Mouse (Mus musculus) forebrain, embryonic 11.5 days (tissue): ENCODE measurements around the gene Rdh16f2. TPM values are rescaled to one million over a fixed set of nuclear protein-coding genes. Genes with fewer than 3 reads are reported as not detected.
"Not testable (repeated sequence)": the region's sequence is repeated elsewhere in the genome, so short reads cannot be mapped to it uniquely, and the experiment has no call there.

Source experiments
- ATAC-seq: fragments of 200-750 bp; cut with Nextera tagmentation; replicated peaks from 2 replicates; pipeline ENCODE4 v1.8.0; 2017; ENCODE audit warnings: moderate TSS enrichment; ENCODE audit not compliant: low FRiP score
- DNase-seq: peaks from one replicate; pipeline ENCODE4 v3.0.0-alpha.2; 2017; ENCODE audit warnings: low spot score
- H3K27ac ChIP-seq: fragments of 300-500 bp; sonication (generic); 2 replicates; pipeline ENCODE4 v1.5.1; 2014; ENCODE audit warnings: low read depth, low read length
- H3K27me3 ChIP-seq: fragments of 300-500 bp; sonication (generic); 2 replicates; pipeline ENCODE4 v1.6.1; 2014; ENCODE audit warnings: mild to moderate bottlenecking, low read length, mixed read lengths; ENCODE audit not compliant: control insufficient read depth, insufficient read depth
- H3K36me3 ChIP-seq: fragments of 300-500 bp; sonication (generic); 2 replicates; pipeline ENCODE4 v1.6.1; 2014; ENCODE audit warnings: mild to moderate bottlenecking, low read length, moderate library complexity, mixed read lengths; ENCODE audit not compliant: control insufficient read depth, insufficient read depth
- H3K4me1 ChIP-seq: fragments of 300-500 bp; sonication (generic); replicated peaks from 2 replicates; pipeline ENCODE4 v1.6.1; 2014; ENCODE audit warnings: low read length, mixed read lengths; ENCODE audit not compliant: control insufficient read depth, insufficient read depth
- H3K4me2 ChIP-seq: fragments of 300-500 bp; sonication (generic); 2 replicates; pipeline ENCODE4 v1.6.1; 2014; ENCODE audit warnings: low read depth, mild to moderate bottlenecking, low read length, moderate library complexity, mixed read lengths; ENCODE audit not compliant: severe bottlenecking
- H3K4me3 ChIP-seq: fragments of 300-500 bp; sonication (generic); 2 replicates; pipeline ENCODE4 v1.5.1; 2014; ENCODE audit warnings: low read depth, low read length
- H3K9ac ChIP-seq: fragments of 300-500 bp; sonication (generic); 2 replicates; pipeline ENCODE4 v1.6.1; 2014; ENCODE audit warnings: low read length
- H3K9me3 ChIP-seq: fragments of 300-500 bp; sonication (generic); 2 replicates; pipeline ENCODE4 v1.6.1; 2016; ENCODE audit warnings: low read length, mixed read lengths; ENCODE audit not compliant: control insufficient read depth
- WGBS: fragments of 180-500 bp; shearing (Covaris S2); extraction: QIAGEN DNeasy Blood & Tissue Kit; methylation state at CpG from one replicate; pipeline ENCODE4 v1.1.7; 2014; 5-methylcytosine and 5-hydroxymethylcytosine counted together
- polyA plus RNA-seq: library from polyadenylated mRNA; unstranded; fragments of >200 nt; fragmentation: Nextera tagmentation; extraction: Ambion mirVana; gene quantifications from 2 replicates; pipeline ENCODE4 v1.2.1, GENCODE M21; 2014

Gene Rdh16f2
- polyA plus RNA-seq: not detected in 2 replicates

GRCm38 (mm10) chr10:127866232-127866631 is at the start of gene Rdh16f2:
Gene Rdh16f2, plus strand, starts transcription at chr10:127866474.
- Histone ChIP-seq H3K9me3 (no peaks in the 10 kb centered on the region), H3K9ac (no peak within 1 kb of the TSS), H3K27ac (no peak within 1 kb of the TSS), H3K4me1 (no peaks in the 10 kb centered on the region), H3K4me2 (no peak within 1 kb of the TSS), H3K36me3 (no peaks in the 10 kb centered on the region), H3K27me3 (no peaks in the 10 kb centered on the region), H3K4me3 (no peak within 1 kb of the TSS)
- no peak for ATAC-seq
- 84% methylated on average over 3 of the region's 3 CpGs for WGBS
- no peak for DNase-seq

DNA sequence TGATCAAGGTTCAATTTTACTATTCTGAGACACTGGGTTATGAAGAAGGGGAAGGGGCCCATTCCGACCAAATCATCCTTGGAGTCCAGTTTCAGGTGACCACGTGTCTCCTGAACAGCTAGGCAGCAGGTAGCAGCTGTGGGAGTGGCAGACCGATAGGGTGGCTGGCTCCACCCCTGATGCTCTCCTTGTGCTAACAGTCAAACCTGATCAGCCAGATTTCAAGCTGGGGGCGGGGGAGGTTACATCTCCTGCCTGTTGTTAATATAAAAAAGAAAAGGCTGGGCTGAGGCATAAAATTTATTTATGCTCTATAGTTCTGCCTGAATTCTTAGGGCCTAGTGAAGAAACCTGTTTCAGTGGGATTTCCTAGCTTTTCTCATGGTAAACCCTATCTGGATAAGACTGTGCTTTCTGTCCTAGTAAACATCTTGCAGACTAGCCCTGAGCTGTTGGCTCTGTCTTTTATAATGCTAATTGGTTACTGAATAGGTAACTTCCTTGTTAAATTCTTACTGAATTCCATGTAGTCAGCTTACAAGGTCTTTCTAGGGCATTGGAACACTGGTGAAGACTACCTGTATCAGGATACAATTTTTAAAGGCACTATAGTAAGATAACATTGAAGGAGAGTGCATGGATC is 48.9 kb upstream of the Rdh16f2 start:
- ATAC-seq, H3K4me2 ChIP-seq, H3K27me3 ChIP-seq, H3K9me3 ChIP-seq, H3K4me3 ChIP-seq, H3K27ac ChIP-seq, H3K36me3 ChIP-seq, DNase-seq, H3K9ac ChIP-seq, H3K4me1 ChIP-seq: not testable (repeated sequence)
- 81% methylated on average over 4 of the region's 4 CpGs for WGBS

DNA sequence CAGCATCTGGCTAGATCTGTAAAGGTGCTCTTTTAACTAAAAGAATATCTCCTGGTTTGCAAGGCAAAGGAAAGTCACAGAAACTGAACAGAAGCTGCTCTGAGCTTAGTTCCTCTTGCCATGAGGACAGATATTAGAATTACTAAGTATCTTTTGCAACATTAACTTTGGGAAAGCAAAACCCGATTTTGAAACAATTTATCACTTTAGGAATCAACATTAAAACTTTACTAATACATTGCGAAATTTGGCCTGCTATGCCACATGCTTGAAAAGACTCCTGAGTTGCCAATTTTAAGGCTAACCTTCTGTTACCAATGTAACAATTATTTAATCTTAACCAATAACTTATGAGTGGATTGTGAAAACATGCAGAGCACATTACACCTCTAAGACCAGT is 44.5 kb upstream of the Rdh16f2 start:
- not testable (repeated sequence) for ATAC-seq, H3K9me3 ChIP-seq, H3K27me3 ChIP-seq

DNA sequence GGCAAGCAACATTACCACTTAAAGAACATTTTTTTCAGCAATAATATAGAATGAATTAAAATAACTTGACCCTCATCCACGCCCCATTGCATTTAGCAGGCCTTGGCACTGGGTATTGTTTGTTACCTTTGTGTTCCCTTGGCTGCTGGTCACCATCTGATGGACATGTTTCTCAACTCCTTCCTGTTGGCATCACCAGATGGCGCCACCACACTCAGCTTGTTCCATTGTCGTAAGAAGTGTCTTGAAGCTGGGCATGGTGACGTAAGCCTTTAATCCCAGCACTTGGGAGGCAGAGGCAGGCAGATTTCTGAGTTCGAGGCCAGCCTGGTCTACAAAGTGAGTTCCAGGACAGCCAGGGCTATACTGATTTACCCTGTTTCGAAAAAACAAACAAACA is 40.9 kb upstream of the Rdh16f2 start:
- no peak overlapping the region for H3K4me3 ChIP-seq
- no peak overlapping the region for H3K9ac ChIP-seq
- H3K4me2 ChIP-seq: no peak overlapping the region
- no peaks in the 10 kb centered on the region for H3K36me3 ChIP-seq
- no peaks in the 10 kb centered on the region for H3K9me3 ChIP-seq
- ATAC-seq (no peak), DNase-seq (no peak)
- no peaks in the 10 kb centered on the region for H3K4me1 ChIP-seq
- no peak overlapping the region for H3K27ac ChIP-seq
- 76% methylated on average over 6 of the region's 6 CpGs for WGBS
- no peaks in the 10 kb centered on the region for H3K27me3 ChIP-seq

More for the DNA sequence above, 44.5 kb upstream of the Rdh16f2 start:
- H3K4me1 ChIP-seq, DNase-seq, H3K9ac ChIP-seq, H3K4me3 ChIP-seq, H3K36me3 ChIP-seq, H3K27ac ChIP-seq, H3K4me2 ChIP-seq: not testable (repeated sequence)
- WGBS: 93% methylated on average over 2 of the region's 2 CpGs

GRCm38 (mm10) chr10:127829121-127829520 is 37.2 kb upstream of the Rdh16f2 start:
- no peak for ATAC-seq
- no peak overlapping the region for H3K4me3 ChIP-seq
- H3K27me3 ChIP-seq: no peaks in the 10 kb centered on the region
- no peaks in the 10 kb centered on the region for H3K4me1 ChIP-seq
- H3K27ac ChIP-seq: no peak overlapping the region
- H3K4me2 ChIP-seq: no peak overlapping the region
- no peak for DNase-seq
- 71% methylated on average over 3 of the region's 3 CpGs for WGBS
- H3K9me3 ChIP-seq: no peaks in the 10 kb centered on the region
- H3K9ac ChIP-seq: no peak overlapping the region
- no peaks in the 10 kb centered on the region for H3K36me3 ChIP-seq

DNA sequence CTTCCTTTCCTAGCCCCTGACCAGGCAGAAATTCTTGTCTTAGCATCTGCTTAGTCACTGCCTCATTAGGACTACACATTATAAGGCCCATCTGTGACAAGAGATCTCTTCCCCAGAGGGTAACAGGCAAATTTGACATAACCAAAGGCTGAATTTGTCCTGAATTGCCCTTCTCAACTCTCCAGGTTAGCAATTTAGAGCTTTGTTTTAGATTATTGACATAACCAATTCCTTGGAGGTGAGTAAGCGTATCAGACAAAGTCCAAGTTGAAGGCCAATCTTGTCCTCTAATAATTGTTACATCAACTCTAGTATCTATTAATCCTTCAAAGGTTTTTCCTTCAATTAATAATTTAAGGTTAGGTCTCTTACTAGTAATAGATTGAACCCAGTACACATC is 32.1 kb upstream of the Rdh16f2 start:
- H3K9ac ChIP-seq, H3K4me2 ChIP-seq, H3K36me3 ChIP-seq, H3K27ac ChIP-seq, H3K27me3 ChIP-seq, H3K9me3 ChIP-seq, H3K4me1 ChIP-seq, H3K4me3 ChIP-seq, DNase-seq, ATAC-seq: not testable (repeated sequence)
- 93% methylated on average over 1 of the region's 1 CpGs for WGBS

- no peak overlapping the region for H3K4me2 ChIP-seq
- WGBS: 85% methylated on average over 5 of the region's 5 CpGs
- DNase-seq (no peak), ATAC-seq (no peak)
- H3K4me3 ChIP-seq: no peak overlapping the region
- H3K9me3 ChIP-seq: no peaks in the 10 kb centered on the region
- H3K27me3 ChIP-seq: no peaks in the 10 kb centered on the region
- H3K9ac ChIP-seq: no peak overlapping the region
- H3K27ac ChIP-seq: no peak overlapping the region
- no peaks in the 10 kb centered on the region for H3K36me3 ChIP-seq
- H3K4me1 ChIP-seq: no peaks in the 10 kb centered on the region
Observed at GRCm38 (mm10) chr10:127835292-127835691, 31.0 kb upstream of the Rdh16f2 start.

DNA sequence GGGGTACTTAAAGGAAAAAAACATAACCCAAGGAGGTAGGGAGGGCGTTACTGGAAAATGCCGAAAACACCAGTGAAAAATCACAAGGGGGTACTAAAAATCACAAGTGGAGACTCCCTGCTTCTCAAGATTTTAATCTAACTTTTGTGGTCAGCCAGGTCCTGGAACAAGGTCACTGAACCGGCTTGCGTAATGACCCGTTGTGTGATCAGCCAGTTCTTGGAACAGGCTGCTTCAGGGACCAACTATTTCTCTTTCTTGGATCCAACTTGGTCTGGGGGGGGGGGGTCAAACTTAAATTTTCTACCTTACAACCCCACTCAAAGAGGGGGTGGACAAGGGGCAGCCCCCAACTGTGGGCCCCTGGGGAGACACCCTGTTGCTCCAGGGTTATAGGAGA is 28.5 kb upstream of the Rdh16f2 start:
- not testable (repeated sequence) for H3K27me3 ChIP-seq, H3K4me1 ChIP-seq, DNase-seq, ATAC-seq, H3K9ac ChIP-seq, H3K27ac ChIP-seq, H3K4me2 ChIP-seq, H3K9me3 ChIP-seq, H3K36me3 ChIP-seq, H3K4me3 ChIP-seq
- 92% methylated on average over 5 of the region's 5 CpGs for WGBS

DNA sequence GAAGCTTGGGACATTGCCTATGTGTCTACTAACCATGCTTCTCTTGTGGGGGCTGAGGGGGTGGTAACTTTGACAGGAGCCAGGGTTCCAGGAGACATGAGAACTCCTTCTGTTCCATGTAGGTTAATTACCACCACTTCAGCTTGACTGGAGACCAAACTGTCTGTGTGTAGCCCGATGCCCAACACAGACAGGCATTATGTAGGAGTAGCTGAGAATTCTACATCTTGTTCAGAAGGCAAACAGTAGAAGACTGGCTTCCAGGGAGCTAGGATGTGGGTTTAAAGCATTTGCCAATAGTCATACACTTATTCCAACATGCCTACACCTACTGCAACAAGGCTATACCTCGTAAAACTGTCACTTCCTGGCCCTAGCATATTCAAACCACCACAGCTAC is 27.7 kb upstream of the Rdh16f2 start:
- Histone ChIP-seq H3K4me1 (no peaks in the 10 kb centered on the region), H3K4me3 (no peak overlapping the region), H3K36me3 (no peaks in the 10 kb centered on the region), H3K27ac (no peak overlapping the region), H3K9ac (no peak overlapping the region), H3K27me3 (no peaks in the 10 kb centered on the region), H3K9me3 (no peaks in the 10 kb centered on the region), H3K4me2 (no peak overlapping the region)
- 87% methylated on average over 2 of the region's 2 CpGs for WGBS
- DNase-seq (no peak), ATAC-seq (no peak)
